In the genomic region with DNA sequence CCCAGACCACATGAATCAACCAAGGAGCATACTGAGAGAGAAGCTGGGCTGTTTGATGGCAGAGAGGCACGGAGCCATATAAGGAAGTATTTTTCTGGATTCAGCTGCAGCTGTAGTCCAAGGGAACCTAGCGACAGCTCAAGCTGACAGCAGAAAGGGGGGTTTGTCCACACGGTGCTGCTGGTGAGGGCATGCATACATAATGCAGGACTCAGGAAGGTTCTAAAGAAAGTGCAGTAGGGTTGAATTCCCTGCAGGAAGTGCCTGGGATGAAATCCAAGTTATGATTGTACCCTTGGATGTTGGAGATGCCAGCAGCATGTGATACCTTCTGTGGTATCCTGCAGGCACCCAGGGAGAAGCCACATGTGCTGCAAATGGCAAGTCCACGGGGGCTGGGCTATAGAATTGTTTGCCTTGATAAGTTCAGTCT, we compare ENCODE assay signal across 11 mouse cellular contexts.
A peak's percentile ranks its signal among the peaks of the same experiment; 100 is the strongest.
DNase-seq lines count a peak whose midpoint lies in the region; ATAC-seq and TF ChIP-seq lines count a peak whose summit lies in the region.
"Had no signal": no experiment of that assay in that cellular context is flagged by ENCODE, and none has a peak within 500 bp of the region (broad histone marks: within the 10 kb centered on the region; RNA-seq: fewer than 3 reads in every experiment).

No protein-coding gene starts in this region.

- H3K4me3 ChIP-seq in kidney, embryonic 16.5 days (ENCODE audit: low read length): no peak overlapping the region
- no peak overlapping the region for H3K4me3 ChIP-seq in kidney, embryonic 15.5 days (replicated peaks)
- H3K4me3 ChIP-seq in cerebellum, adult 2 months (replicated peaks; ENCODE audit: insufficient read depth, low read depth, low read length): no peak overlapping the region
- H3K4me3 ChIP-seq: gastrocnemius, adult 2 months; limb, embryonic 12.5 days had no signal

- H3K27ac ChIP-seq in kidney, embryonic 16.5 days (ENCODE audit: low read length): no peak overlapping the region
- no peak overlapping the region for H3K27ac ChIP-seq in kidney, embryonic 15.5 days
- H3K27ac ChIP-seq in cerebellum, adult 2 months (ENCODE audit: insufficient read depth, low read length): peak overlapping the region; percentile 55; the same call in 1 of the 2 replicates
- H3K27ac ChIP-seq: gastrocnemius, adult 2 months; limb, embryonic 12.5 days had no signal

- 0 out of 2 replicates have a peak, but pooled peaks have one; percentile 19 for ATAC-seq in kidney, embryonic 16.5 days (ENCODE audit: low FRiP score, low TSS enrichment)
- no peak for ATAC-seq in kidney, embryonic 15.5 days (replicated peaks; ENCODE audit: low FRiP score)

- H3K27me3 ChIP-seq in kidney, embryonic 16.5 days (ENCODE audit: insufficient read depth, low read length): no peaks in the 10 kb centered on the region
- no peaks in the 10 kb centered on the region for H3K27me3 ChIP-seq in kidney, embryonic 15.5 days
- H3K27me3 ChIP-seq in cerebellum, adult 2 months (ENCODE audit: control insufficient read depth, insufficient read depth, low read length): no peaks in the 10 kb centered on the region
- H3K27me3 ChIP-seq: limb, embryonic 12.5 days had no signal

- no peak overlapping the region for H3K4me2 ChIP-seq in kidney, embryonic 16.5 days (replicated peaks; ENCODE audit: low read depth, low read length)
- no peak overlapping the region for H3K4me2 ChIP-seq in kidney, embryonic 15.5 days
- H3K4me2 ChIP-seq: limb, embryonic 12.5 days had no signal

- intact Hi-C loops in left cerebral cortex, postnatal 36 days (cut with DNase I): no loop called here

- no peaks in the 10 kb centered on the region for H3K36me3 ChIP-seq in kidney, embryonic 16.5 days (ENCODE audit: insufficient read depth, low read length)
- H3K36me3 ChIP-seq in kidney, embryonic 15.5 days: no peaks in the 10 kb centered on the region
- H3K36me3 ChIP-seq: G1E; limb, embryonic 12.5 days had no signal

- TF ChIP-seq POLR2A in cerebellum, adult 2 months (IDR thresholded peaks at IDR 0.05; ENCODE audit: borderline replicate concordance, insufficient read depth, low read length): no peak

- 44% methylated on average over 4 of the region's 4 CpGs for WGBS in kidney, embryonic 16.5 days
- WGBS in kidney, embryonic 15.5 days: 30% methylated on average over 4 of the region's 4 CpGs
- WGBS in cerebellum, adult 2 months: 4% methylated on average over 4 of the region's 4 CpGs

- H3K4me1 ChIP-seq in kidney, embryonic 16.5 days (ENCODE audit: insufficient read depth, low read length): no peaks in the 10 kb centered on the region
- H3K4me1 ChIP-seq in kidney, embryonic 15.5 days: no peaks in the 10 kb centered on the region
- peaks cover 12% of the 10 kb centered on the region; the same call in 1 of the 2 replicates for H3K4me1 ChIP-seq in cerebellum, adult 2 months (ENCODE audit: control insufficient read depth, insufficient read depth, low read length)
- H3K4me1 ChIP-seq: limb, embryonic 12.5 days had no signal

- no peaks in the 10 kb centered on the region for H3K9me3 ChIP-seq in kidney, embryonic 16.5 days (ENCODE audit: low read length)
- H3K9me3 ChIP-seq in kidney, embryonic 15.5 days (replicated peaks): no peaks in the 10 kb centered on the region
- H3K9me3 ChIP-seq: G1E; limb, embryonic 12.5 days had no signal

- H3K9ac ChIP-seq in kidney, embryonic 16.5 days (replicated peaks; ENCODE audit: low read length): no peak overlapping the region
- H3K9ac ChIP-seq in kidney, embryonic 15.5 days: no peak overlapping the region
- H3K9ac ChIP-seq: limb, embryonic 12.5 days had no signal

- no peak for TF ChIP-seq CTCF in cerebellum, adult 2 months (IDR thresholded peaks at IDR 0.05; ENCODE audit: borderline replicate concordance, insufficient read depth, low read depth, low read length)

- peak; percentile 68 for DNase-seq in NIH3T3 (ENCODE audit: low read depth)
- DNase-seq in cerebellum, adult 2 months: peak; percentile 74 to 87
- peak; percentile 28 to 30 for DNase-seq in left cerebral cortex, postnatal 36 days (ENCODE audit: low spot score in 2 of 2)
- DNase-seq in thymus, postnatal 36 days: no peak
- DNase-seq in urinary bladder, adult 18-20 months (ENCODE audit: low spot score in 2 of 2): no peak
- DNase-seq: gastrocnemius, adult 2 months; thymus, adult 18-20 months had no signal

Comparison
In these comparisons a context has a peak if more than half of its experiments do, and no peak if none do; other contexts are left out.
1. DNase-seq: peak in NIH3T3 (single experiment), cerebellum, adult 2 months (2 of 2) and left cerebral cortex, postnatal 36 days (2 of 2); none in thymus, postnatal 36 days (0 of 2) and urinary bladder, adult 18-20 months (0 of 2).